Mouse (Mus musculus): ENCODE measurements around the gene E2f4.

E2f4 gene

GRCm38 (mm10) chr8:105297511-105298192 lies at the start of gene E2f4:
E2f4 (plus strand) TSS chr8:105297663.
- in situ Hi-C loops (cut with MboI; ENCODE audit: low pct_unique_long_range_greater_than_20kb in 1 of 2, low sequenced_read_pairs in 2 of 2, unreplicated experiment in 1 of 2) = no loop called here

GRCm38 (mm10) chr8:105251954-105252353 lies 45.5 kb upstream of the E2f4 start:
- in situ Hi-C loops (cut with MboI; ENCODE audit: low pct_unique_long_range_greater_than_20kb in 1 of 2, low sequenced_read_pairs in 2 of 2, unreplicated experiment in 1 of 2) = no loop called here

- in situ Hi-C loops (cut with MboI; ENCODE audit: low pct_unique_long_range_greater_than_20kb in 1 of 2, low sequenced_read_pairs in 2 of 2, unreplicated experiment in 1 of 2) = no loop called here
Measured at GRCm38 (mm10) chr8:105252680-105253537, 44.6 kb upstream of the E2f4 start.

GRCm38 (mm10) chr8:105253766-105254151 lies 43.7 kb upstream of the E2f4 start:
- in situ Hi-C loops (cut with MboI; ENCODE audit: low pct_unique_long_range_greater_than_20kb in 1 of 2, low sequenced_read_pairs in 2 of 2, unreplicated experiment in 1 of 2) = no loop called here

GRCm38 (mm10) chr8:105254152-105254965 lies 43.1 kb upstream of the E2f4 start:
- in situ Hi-C loops (cut with MboI; ENCODE audit: low pct_unique_long_range_greater_than_20kb in 1 of 2, low sequenced_read_pairs in 2 of 2, unreplicated experiment in 1 of 2) = no loop called here

- in situ Hi-C loops (cut with MboI; ENCODE audit: low pct_unique_long_range_greater_than_20kb in 1 of 2, low sequenced_read_pairs in 2 of 2, unreplicated experiment in 1 of 2) = no loop called here
Measured at GRCm38 (mm10) chr8:105254966-105255350, 42.5 kb upstream of the E2f4 start, which contains the start of gene B3gnt9. B3gnt9 (minus strand) TSS chr8:105255153.

- in situ Hi-C loops (cut with MboI; ENCODE audit: low pct_unique_long_range_greater_than_20kb in 1 of 2, low sequenced_read_pairs in 2 of 2, unreplicated experiment in 1 of 2) = no loop called here
Measured at GRCm38 (mm10) chr8:105257318-105258114, 39.9 kb upstream of the E2f4 start.

- in situ Hi-C loops (cut with MboI; ENCODE audit: low pct_unique_long_range_greater_than_20kb in 1 of 2, low sequenced_read_pairs in 2 of 2, unreplicated experiment in 1 of 2) = no loop called here
Measured at GRCm38 (mm10) chr8:105258911-105259720, 38.3 kb upstream of the E2f4 start.

- in situ Hi-C loops (cut with MboI; ENCODE audit: low pct_unique_long_range_greater_than_20kb in 1 of 2, low sequenced_read_pairs in 2 of 2, unreplicated experiment in 1 of 2) = no loop called here
Measured at GRCm38 (mm10) chr8:105259721-105260320, 37.6 kb upstream of the E2f4 start.

- in situ Hi-C loops (cut with MboI; ENCODE audit: low pct_unique_long_range_greater_than_20kb in 1 of 2, low sequenced_read_pairs in 2 of 2, unreplicated experiment in 1 of 2) = no loop called here
Measured at GRCm38 (mm10) chr8:105260371-105261099, 36.9 kb upstream of the E2f4 start.

- in situ Hi-C loops (cut with MboI; ENCODE audit: low pct_unique_long_range_greater_than_20kb in 1 of 2, low sequenced_read_pairs in 2 of 2, unreplicated experiment in 1 of 2) = no loop called here
Measured at GRCm38 (mm10) chr8:105261326-105261980, 36.0 kb upstream of the E2f4 start.

GRCm38 (mm10) chr8:105263244-105263912 lies 34.1 kb upstream of the E2f4 start:
- in situ Hi-C loops (cut with MboI; ENCODE audit: low pct_unique_long_range_greater_than_20kb in 1 of 2, low sequenced_read_pairs in 2 of 2, unreplicated experiment in 1 of 2) = no loop called here

- in situ Hi-C loops (cut with MboI; ENCODE audit: low pct_unique_long_range_greater_than_20kb in 1 of 2, low sequenced_read_pairs in 2 of 2, unreplicated experiment in 1 of 2) = no loop called here
Measured at GRCm38 (mm10) chr8:105264024-105264982, 33.2 kb upstream of the E2f4 start, which contains the start of the genes Tradd and Fbxl8. Tradd (minus strand) TSS chr8:105264609. Fbxl8 (plus strand) TSS chr8:105264648.

GRCm38 (mm10) chr8:105265128-105265527 lies 32.3 kb upstream of the E2f4 start:
- in situ Hi-C loops (cut with MboI; ENCODE audit: low pct_unique_long_range_greater_than_20kb in 1 of 2, low sequenced_read_pairs in 2 of 2, unreplicated experiment in 1 of 2) = no loop called here
